Mouse (Mus musculus): ENCODE measurements around the gene Npcd. TPM values are rescaled to one million over a fixed set of nuclear protein-coding genes. Genes with fewer than 3 reads are reported as not detected.

Npcd gene
- polyA plus RNA-seq, 1 experiment from 2014 or later: not detected

DNA sequence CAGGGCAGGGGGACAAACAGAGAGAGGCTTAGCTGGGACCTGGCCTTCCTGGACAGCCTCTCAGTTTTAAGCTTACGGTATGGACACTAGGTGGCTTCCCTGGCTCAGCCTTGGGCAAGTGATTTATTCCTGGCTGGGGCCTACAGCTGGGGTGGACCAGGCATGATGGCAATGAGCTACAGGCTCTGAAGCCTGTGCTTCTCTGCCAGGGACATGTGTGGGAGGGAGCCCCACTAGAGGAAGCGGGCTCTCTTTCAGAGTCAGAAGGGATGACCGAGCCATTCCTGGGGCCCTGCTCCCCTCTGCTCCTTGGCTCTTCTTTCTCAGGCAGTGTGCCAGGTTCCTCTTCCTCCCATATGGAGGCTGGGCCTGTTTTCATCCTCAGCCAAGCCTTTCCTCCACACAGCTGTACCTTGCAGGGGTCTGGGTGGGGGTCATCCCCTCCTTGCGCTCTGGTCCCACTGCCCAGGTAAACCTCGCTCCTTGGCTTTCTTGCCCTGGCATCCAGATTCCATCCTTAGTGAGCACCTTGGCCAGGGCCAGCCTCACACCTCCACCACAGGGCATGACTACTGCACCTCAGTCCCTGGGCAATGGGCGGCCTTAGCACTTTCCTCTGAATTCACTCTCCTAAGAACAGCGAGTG is 70.3 kb downstream of the Npcd start:
- peak; percentile 37; the same call in 1 of the 2 replicates for ATAC-seq (ENCODE audit: low FRiP score, low TSS enrichment)
- Histone ChIP-seq H3K4me2 (replicated peaks; ENCODE audit: low read depth, low read length) (no peak overlapping the region), H3K9ac (replicated peaks; ENCODE audit: low read length) (no peak overlapping the region), H3K9me3 (ENCODE audit: low read length) (no peaks in the 10 kb centered on the region), H3K27me3 (ENCODE audit: insufficient read depth, low read length) (no peaks in the 10 kb centered on the region), H3K36me3 (ENCODE audit: insufficient read depth, low read length) (peaks cover 25% of the 10 kb centered on the region), H3K4me3 (ENCODE audit: low read length) (no peak overlapping the region), H3K4me1 (ENCODE audit: insufficient read depth, low read length) (0 out of 2 replicates have a peak, but pooled peaks cover 3% of the 10 kb centered on the region), H3K27ac (ENCODE audit: low read length) (no peak overlapping the region)
- 68% methylated on average over 7 of the region's 7 CpGs for WGBS

DNA sequence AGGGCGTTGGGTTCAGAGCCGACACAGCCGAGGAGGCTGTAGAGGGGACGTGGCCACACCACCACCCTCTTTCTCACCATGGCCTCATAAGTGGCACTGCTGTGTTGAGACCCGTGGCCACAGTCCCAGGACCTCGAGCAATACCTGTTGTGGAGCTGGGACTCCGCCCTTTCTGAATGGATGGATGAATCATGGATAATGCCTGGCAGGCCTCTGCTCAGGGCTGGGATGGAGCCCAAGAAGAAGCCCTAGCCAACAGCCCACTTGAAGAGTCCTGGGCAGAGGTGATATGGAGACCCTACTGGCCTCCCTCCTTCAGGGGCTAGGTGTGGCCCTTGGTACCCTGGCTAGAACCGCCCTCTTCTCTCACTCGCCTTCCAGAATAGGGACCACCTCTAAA is 71.0 kb downstream of the Npcd start:
- no peak for ATAC-seq (ENCODE audit: low FRiP score, low TSS enrichment)
- WGBS: 92% methylated on average over 9 of the region's 9 CpGs
- Histone ChIP-seq H3K4me1 (ENCODE audit: insufficient read depth, low read length) (0 out of 2 replicates have a peak, but pooled peaks cover 3% of the 10 kb centered on the region), H3K27ac (ENCODE audit: low read length) (no peak overlapping the region), H3K9me3 (ENCODE audit: low read length) (no peaks in the 10 kb centered on the region), H3K36me3 (ENCODE audit: insufficient read depth, low read length) (peaks cover 25% of the 10 kb centered on the region), H3K4me2 (replicated peaks; ENCODE audit: low read depth, low read length) (no peak overlapping the region), H3K27me3 (ENCODE audit: insufficient read depth, low read length) (no peaks in the 10 kb centered on the region), H3K4me3 (ENCODE audit: low read length) (no peak overlapping the region), H3K9ac (replicated peaks; ENCODE audit: low read length) (no peak overlapping the region)

DNA sequence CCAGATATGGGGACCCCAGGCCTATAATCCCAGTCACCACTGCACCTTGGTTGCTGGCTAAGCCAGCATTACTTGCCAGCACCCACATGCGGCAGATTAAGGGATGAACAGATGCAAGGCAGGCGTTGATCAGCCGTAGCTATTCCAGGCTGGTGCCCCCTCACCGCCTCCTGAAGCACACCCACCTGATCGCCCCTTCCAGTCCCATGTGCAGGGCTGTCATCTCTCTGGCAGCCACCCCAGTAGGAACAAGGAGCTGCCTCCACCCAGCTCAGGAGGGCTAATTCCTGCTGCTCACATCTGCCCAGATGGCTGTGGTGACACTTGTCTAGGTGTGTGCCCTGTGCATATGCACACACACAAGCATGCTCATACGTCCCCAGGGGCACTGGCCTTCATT is 73.1 kb downstream of the Npcd start:
- Histone ChIP-seq H3K9me3 (ENCODE audit: low read length) (no peaks in the 10 kb centered on the region), H3K27me3 (ENCODE audit: insufficient read depth, low read length) (no peaks in the 10 kb centered on the region), H3K36me3 (ENCODE audit: insufficient read depth, low read length) (peaks cover 25% of the 10 kb centered on the region), H3K9ac (replicated peaks; ENCODE audit: low read length) (no peak overlapping the region), H3K27ac (ENCODE audit: low read length) (no peak overlapping the region), H3K4me1 (ENCODE audit: insufficient read depth, low read length) (0 out of 2 replicates have a peak, but pooled peaks cover 3% of the 10 kb centered on the region), H3K4me2 (replicated peaks; ENCODE audit: low read depth, low read length) (no peak overlapping the region), H3K4me3 (ENCODE audit: low read length) (no peak overlapping the region)
- ATAC-seq (ENCODE audit: low FRiP score, low TSS enrichment): no peak
- 92% methylated on average over 6 of the region's 6 CpGs for WGBS

DNA sequence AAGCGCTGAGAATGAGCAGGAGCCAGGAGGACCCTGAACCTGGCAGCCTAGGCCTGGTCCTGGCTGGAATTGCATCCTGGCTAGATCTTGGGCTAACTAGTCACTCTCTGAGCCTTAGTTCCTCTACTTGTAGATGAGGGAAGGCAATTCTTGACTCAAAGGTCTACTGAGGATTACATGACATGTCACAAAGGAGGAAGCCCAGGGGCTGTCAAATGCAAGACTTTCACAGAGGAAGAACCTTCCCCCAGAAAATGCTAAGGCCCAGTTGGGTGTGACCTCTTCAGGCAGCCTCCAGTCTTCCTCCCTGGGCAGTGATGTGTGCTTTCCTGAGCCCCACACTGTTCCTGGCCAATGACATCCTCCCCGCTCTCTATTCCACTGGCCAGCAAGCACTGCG is 76.9 kb downstream of the Npcd start:
- no peaks in the 10 kb centered on the region for H3K27me3 ChIP-seq (ENCODE audit: insufficient read depth, low read length)
- H3K4me1 ChIP-seq (ENCODE audit: insufficient read depth, low read length): no peaks in the 10 kb centered on the region
- no peak overlapping the region for H3K9ac ChIP-seq (replicated peaks; ENCODE audit: low read length)
- 94% methylated on average over 3 of the region's 3 CpGs for WGBS
- no peak overlapping the region for H3K4me3 ChIP-seq (ENCODE audit: low read length)
- no peak overlapping the region for H3K4me2 ChIP-seq (replicated peaks; ENCODE audit: low read depth, low read length)
- no peak for ATAC-seq (ENCODE audit: low FRiP score, low TSS enrichment)
- H3K27ac ChIP-seq (ENCODE audit: low read length): no peak overlapping the region
- H3K9me3 ChIP-seq (ENCODE audit: low read length): no peaks in the 10 kb centered on the region
- H3K36me3 ChIP-seq (ENCODE audit: insufficient read depth, low read length): peaks cover 5% of the 10 kb centered on the region; the same call in 1 of the 2 replicates

DNA sequence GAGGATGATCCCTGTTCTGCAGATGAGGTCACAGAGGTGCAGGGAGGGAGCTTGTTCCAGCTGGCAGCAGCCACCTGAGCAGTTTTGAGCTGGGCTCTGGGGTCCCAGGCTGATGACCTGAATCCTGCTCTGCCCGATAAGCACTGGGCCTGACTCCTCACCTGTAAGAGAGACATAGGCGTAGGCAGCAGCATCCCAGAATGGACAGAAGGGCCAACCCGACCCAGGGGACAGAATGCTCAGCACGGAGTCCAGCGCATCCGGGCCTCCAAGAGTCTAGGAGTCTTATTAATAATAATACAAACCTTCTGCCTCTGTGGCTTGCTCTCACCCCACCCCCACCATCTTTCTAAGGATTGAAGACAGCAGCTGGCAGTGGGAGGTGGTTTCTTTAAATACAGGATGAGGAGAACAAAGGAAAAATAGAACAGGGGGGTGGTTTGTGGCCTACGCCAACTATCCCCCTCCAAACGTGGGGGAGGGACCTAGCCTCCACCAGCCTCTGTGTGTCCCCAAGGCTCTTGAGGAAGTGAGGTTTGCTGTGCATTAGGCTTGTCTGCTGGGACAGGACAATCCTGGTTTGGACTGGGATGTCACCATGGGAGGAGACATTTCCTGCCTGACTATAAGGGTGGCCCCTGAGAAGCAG is 77.9 kb downstream of the Npcd start:
- WGBS: 76% methylated on average over 8 of the region's 8 CpGs
- Histone ChIP-seq H3K4me2 (replicated peaks; ENCODE audit: low read depth, low read length) (no peak overlapping the region), H3K27me3 (ENCODE audit: insufficient read depth, low read length) (no peaks in the 10 kb centered on the region), H3K36me3 (ENCODE audit: insufficient read depth, low read length) (no peaks in the 10 kb centered on the region), H3K4me3 (ENCODE audit: low read length) (no peak overlapping the region), H3K27ac (ENCODE audit: low read length) (no peak overlapping the region), H3K9ac (replicated peaks; ENCODE audit: low read length) (no peak overlapping the region), H3K4me1 (ENCODE audit: insufficient read depth, low read length) (no peaks in the 10 kb centered on the region), H3K9me3 (ENCODE audit: low read length) (no peaks in the 10 kb centered on the region)
- ATAC-seq (ENCODE audit: low FRiP score, low TSS enrichment): no peak

DNA sequence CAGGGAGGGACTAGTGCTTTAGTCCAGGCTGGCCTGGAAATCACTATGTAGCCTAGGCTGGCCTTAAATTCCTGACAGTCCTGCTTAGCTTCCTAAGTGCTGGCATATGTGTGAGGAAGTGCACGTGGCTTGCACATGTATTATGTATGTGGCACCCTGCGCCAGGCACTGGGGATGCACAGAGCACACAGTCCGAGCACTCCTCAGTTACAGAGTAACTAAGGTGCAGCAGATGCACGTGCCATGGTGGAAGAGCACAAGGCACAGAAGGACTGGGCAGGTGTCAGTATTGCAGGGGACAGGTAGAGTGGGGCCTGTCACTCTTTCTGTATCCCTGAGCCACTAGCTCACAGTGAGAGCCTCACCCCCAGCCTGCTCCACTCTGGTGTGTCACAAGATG is 78.9 kb downstream of the Npcd start:
- Histone ChIP-seq H3K4me3 (ENCODE audit: low read length) (no peak overlapping the region), H3K27me3 (ENCODE audit: insufficient read depth, low read length) (no peaks in the 10 kb centered on the region), H3K36me3 (ENCODE audit: insufficient read depth, low read length) (no peaks in the 10 kb centered on the region), H3K9me3 (ENCODE audit: low read length) (no peaks in the 10 kb centered on the region), H3K4me1 (ENCODE audit: insufficient read depth, low read length) (no peaks in the 10 kb centered on the region), H3K4me2 (replicated peaks; ENCODE audit: low read depth, low read length) (no peak overlapping the region), H3K9ac (replicated peaks; ENCODE audit: low read length) (no peak overlapping the region), H3K27ac (ENCODE audit: low read length) (no peak overlapping the region)
- ATAC-seq (ENCODE audit: low FRiP score, low TSS enrichment): no peak
- 80% methylated on average over 4 of the region's 4 CpGs for WGBS

DNA sequence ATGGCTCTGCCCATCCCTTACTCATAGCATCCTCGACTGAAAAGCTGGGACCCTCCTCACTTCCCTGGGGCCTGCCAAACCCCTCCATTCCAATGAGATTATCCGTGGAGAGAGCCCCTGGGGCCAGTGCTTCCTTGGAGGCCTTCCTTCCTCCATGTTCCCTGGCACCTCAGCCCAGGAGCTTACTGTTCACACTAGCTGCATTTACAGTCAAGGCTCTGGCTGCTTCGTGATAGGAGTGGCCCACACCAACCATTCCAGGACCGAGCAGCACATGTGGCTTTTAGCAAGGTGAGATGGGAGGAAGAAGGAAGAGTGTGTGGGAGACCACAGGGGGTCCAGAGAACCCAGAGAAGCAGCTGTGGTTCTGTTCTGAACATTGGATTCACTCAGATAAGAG is 80.2 kb downstream of the Npcd start:
- no peak for ATAC-seq (ENCODE audit: low FRiP score, low TSS enrichment)
- Histone ChIP-seq H3K4me2 (replicated peaks; ENCODE audit: low read depth, low read length) (no peak overlapping the region), H3K4me1 (ENCODE audit: insufficient read depth, low read length) (no peaks in the 10 kb centered on the region), H3K36me3 (ENCODE audit: insufficient read depth, low read length) (no peaks in the 10 kb centered on the region), H3K27ac (ENCODE audit: low read length) (no peak overlapping the region), H3K4me3 (ENCODE audit: low read length) (no peak overlapping the region), H3K9me3 (ENCODE audit: low read length) (no peaks in the 10 kb centered on the region), H3K27me3 (ENCODE audit: insufficient read depth, low read length) (no peaks in the 10 kb centered on the region), H3K9ac (replicated peaks; ENCODE audit: low read length) (no peak overlapping the region)
- 54% methylated on average over 4 of the region's 4 CpGs for WGBS

DNA sequence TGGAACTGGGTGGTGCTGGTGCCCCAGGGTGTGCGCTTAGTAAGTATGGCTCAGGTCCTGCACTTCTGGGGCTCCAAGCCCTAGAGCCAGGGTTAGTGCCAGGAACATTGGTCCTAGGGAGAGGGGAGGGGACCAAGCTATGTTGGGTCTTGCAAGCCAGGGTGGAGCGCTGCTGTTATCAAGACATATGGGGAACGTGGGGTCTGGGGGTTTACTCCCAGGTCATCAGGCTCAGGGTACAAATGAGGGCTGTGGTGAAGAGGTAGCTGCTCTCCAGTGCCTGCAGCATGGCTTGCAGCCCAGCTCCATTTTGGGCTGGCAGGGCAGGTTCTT is 80.7 kb downstream of the Npcd start:
- Histone ChIP-seq H3K9ac (replicated peaks; ENCODE audit: low read length) (no peak overlapping the region), H3K4me2 (replicated peaks; ENCODE audit: low read depth, low read length) (no peak overlapping the region), H3K27ac (ENCODE audit: low read length) (no peak overlapping the region), H3K27me3 (ENCODE audit: insufficient read depth, low read length) (no peaks in the 10 kb centered on the region), H3K4me1 (ENCODE audit: insufficient read depth, low read length) (no peaks in the 10 kb centered on the region), H3K9me3 (ENCODE audit: low read length) (no peaks in the 10 kb centered on the region), H3K36me3 (ENCODE audit: insufficient read depth, low read length) (no peaks in the 10 kb centered on the region), H3K4me3 (ENCODE audit: low read length) (no peak overlapping the region)
- no peak for ATAC-seq (ENCODE audit: low FRiP score, low TSS enrichment)
- 93% methylated on average over 3 of the region's 3 CpGs for WGBS

DNA sequence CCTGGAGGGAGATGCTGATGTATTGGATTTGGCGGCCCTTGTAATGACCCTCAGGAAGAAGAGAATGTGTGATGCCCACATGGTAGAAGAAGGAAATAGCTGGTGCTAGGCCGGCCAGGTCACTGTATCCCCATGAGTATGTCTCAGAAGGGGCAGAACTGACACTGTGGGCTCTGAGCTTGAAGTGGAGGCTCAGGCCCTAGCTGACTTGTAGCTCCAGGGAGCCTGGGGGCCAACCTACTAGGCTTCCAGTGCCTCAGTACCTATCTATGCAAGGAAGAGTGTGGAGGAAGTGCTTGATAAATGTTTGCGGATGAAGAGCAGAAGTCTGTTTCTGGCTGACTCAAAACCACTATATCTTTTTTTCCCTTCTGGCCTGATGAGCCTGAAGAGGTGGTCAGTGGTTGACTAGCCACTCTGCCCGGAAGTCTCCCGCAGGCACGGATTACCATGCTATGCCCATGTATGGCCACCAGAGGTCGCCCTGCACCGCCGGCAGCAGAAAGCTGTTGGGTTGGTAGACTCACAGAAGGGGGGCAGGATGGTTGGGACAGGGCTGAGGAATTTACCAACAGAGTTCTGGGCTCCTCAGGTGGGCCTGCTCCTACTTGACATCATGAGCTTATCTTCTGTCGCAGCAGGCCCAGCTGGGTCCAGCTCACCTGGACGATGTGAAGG is 81.2 kb downstream of the Npcd start:
- 27% methylated on average over 11 of the region's 11 CpGs for WGBS
- H3K4me3 ChIP-seq (ENCODE audit: low read length): no peak overlapping the region
- no peak overlapping the region for H3K9ac ChIP-seq (replicated peaks; ENCODE audit: low read length)
- H3K27ac ChIP-seq (ENCODE audit: low read length): no peak overlapping the region
- no peaks in the 10 kb centered on the region for H3K9me3 ChIP-seq (ENCODE audit: low read length)
- H3K27me3 ChIP-seq (ENCODE audit: insufficient read depth, low read length): no peaks in the 10 kb centered on the region
- H3K4me2 ChIP-seq (replicated peaks; ENCODE audit: low read depth, low read length): no peak overlapping the region
- no peaks in the 10 kb centered on the region for H3K4me1 ChIP-seq (ENCODE audit: insufficient read depth, low read length)
- ATAC-seq (ENCODE audit: low FRiP score, low TSS enrichment): peak; percentile 40; the same call in 1 of the 2 replicates
- H3K36me3 ChIP-seq (ENCODE audit: insufficient read depth, low read length): no peaks in the 10 kb centered on the region

DNA sequence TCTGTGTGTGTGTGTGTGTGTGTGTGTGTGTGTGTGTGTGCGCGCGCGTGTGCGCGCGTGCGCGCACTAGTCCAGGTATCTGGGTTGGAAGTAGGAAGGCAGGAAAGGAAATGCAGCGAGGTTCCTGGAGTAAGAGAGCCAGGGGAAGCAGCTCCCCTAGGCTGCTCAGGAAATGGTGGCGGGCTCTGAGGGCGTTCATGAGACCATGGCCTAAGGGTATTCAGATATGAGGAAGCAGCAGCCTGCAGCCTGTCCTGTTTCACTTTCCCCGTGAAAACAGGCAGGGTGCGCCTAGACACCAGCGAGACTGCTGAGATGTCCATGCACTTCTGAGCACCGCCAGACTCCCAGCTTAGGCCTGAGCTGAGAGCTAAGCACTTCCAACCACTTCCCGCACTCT is 82.3 kb downstream of the Npcd start:
- H3K4me1 ChIP-seq (ENCODE audit: insufficient read depth, low read length): no peaks in the 10 kb centered on the region
- ATAC-seq (ENCODE audit: low FRiP score, low TSS enrichment): no peak
- H3K36me3 ChIP-seq (ENCODE audit: insufficient read depth, low read length): no peaks in the 10 kb centered on the region
- H3K9me3 ChIP-seq (ENCODE audit: low read length): no peaks in the 10 kb centered on the region
- 85% methylated on average over 17 of the region's 17 CpGs for WGBS
- no peak overlapping the region for H3K27ac ChIP-seq (ENCODE audit: low read length)
- H3K27me3 ChIP-seq (ENCODE audit: insufficient read depth, low read length): no peaks in the 10 kb centered on the region
- H3K4me3 ChIP-seq (ENCODE audit: low read length): no peak overlapping the region
- H3K9ac ChIP-seq (replicated peaks; ENCODE audit: low read length): no peak overlapping the region
- H3K4me2 ChIP-seq (replicated peaks; ENCODE audit: low read depth, low read length): no peak overlapping the region
